Comparison of ENCODE assay signal across 10 mouse cellular contexts in the genomic region with DNA sequence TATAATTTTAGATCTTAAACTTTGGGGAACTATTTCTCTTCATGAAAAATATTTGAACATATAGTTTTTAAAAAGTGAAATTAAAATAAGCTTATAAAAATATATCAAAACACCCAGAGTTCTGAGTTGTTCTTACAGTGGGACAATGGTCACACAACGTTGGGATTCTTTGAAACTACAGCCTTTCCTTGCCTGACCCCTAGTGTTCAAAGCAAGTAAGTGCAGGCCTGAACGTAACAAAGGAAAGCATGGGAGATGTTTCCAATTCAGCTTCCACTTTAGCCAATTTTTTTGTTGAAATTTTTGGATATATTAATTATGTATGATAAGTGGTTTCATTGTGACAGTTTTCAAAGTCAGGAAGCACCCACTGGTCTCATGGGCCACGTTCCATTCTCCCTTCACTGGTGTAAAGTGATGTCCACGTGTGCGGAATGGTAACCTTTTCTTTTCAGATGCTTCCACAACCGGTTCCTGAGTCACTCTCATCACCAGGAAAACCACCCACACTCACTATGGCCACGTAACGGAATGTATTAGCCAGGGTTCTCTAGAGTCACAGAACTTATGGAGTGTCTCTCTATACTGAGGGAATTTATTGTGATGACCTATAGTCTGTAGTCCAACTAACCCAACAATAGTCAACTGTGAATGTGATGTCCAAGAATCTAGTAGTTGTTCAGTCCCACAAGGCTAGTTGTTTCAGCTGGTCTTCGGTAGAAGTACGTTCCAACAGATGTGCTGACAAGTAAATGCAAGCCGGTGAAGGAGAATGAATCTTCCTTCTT.
DNase-seq lines count a peak whose midpoint lies in the region; TF ChIP-seq lines count a peak whose summit lies in the region.
"Had no signal": no experiment of that assay in that cellular context is flagged by ENCODE, and none has a peak within 500 bp of the region (broad histone marks: within the 10 kb centered on the region; RNA-seq: fewer than 3 reads in every experiment).

No protein-coding gene starts in this region.

- peak; percentile 11 for DNase-seq in cerebellum, adult 8-10 months
- no peak for DNase-seq in cerebellum, adult 9-11 months
- peak; percentile 9 for DNase-seq in ovary, postnatal 14 days (ENCODE audit: low spot score)
- no peak for DNase-seq in ovary, postnatal 10 days (ENCODE audit: low spot score)
- peak; percentile 8 for DNase-seq in embryonic facial prominence, embryonic 10.5 days (ENCODE audit: low spot score)
- peak; percentile 3 to 4 for DNase-seq in layer of hippocampus, adult 8-10 months (ENCODE audit: low spot score in 2 of 2)
- DNase-seq in retina, postnatal 1 day = peak; percentile 53
- DNase-seq in thymus, adult 2 months = no peak

- no peaks in the 10 kb centered on the region for H3K36me3 ChIP-seq in embryonic facial prominence, embryonic 10.5 days (replicated peaks)
- H3K36me3 ChIP-seq in thymus, adult 2 months (ENCODE audit: control insufficient read depth, insufficient read depth, low read length) = no peaks in the 10 kb centered on the region
- H3K36me3 ChIP-seq: heart, embryonic 13.5 days; neural tube, embryonic 13.5 days had no signal

- TF ChIP-seq CTCF in thymus, adult 2 months (IDR thresholded peaks at IDR 0.05; ENCODE audit: borderline replicate concordance, control insufficient read depth, extremely low read depth, insufficient read depth, low read length, poor library complexity) = no peak

- WGBS in embryonic facial prominence, embryonic 10.5 days = 67% methylated on average over 11 of the region's 11 CpGs
- 77% methylated on average over 11 of the region's 11 CpGs for WGBS in thymus, adult 2 months

- H3K27me3 ChIP-seq in embryonic facial prominence, embryonic 10.5 days (replicated peaks; ENCODE audit: low read depth, poor library complexity, severe bottlenecking) = no peaks in the 10 kb centered on the region
- H3K27me3 ChIP-seq in thymus, adult 2 months (ENCODE audit: control insufficient read depth, insufficient read depth, low read length) = no peaks in the 10 kb centered on the region
- H3K27me3 ChIP-seq: heart, embryonic 13.5 days; neural tube, embryonic 13.5 days had no signal

- H3K9me3 ChIP-seq in embryonic facial prominence, embryonic 10.5 days = no peaks in the 10 kb centered on the region
- H3K9me3 ChIP-seq: heart, embryonic 13.5 days; neural tube, embryonic 13.5 days had no signal

- H3K4me1 ChIP-seq in embryonic facial prominence, embryonic 10.5 days = no peaks in the 10 kb centered on the region
- no peaks in the 10 kb centered on the region for H3K4me1 ChIP-seq in thymus, adult 2 months (replicated peaks; ENCODE audit: control insufficient read depth, insufficient read depth, low read length)
- H3K4me1 ChIP-seq: heart, embryonic 13.5 days; neural tube, embryonic 13.5 days had no signal

- H3K4me3 ChIP-seq in embryonic facial prominence, embryonic 10.5 days = no peak overlapping the region
- H3K4me3 ChIP-seq in thymus, adult 2 months (ENCODE audit: control insufficient read depth, insufficient read depth, low read length) = no peak overlapping the region
- H3K4me3 ChIP-seq: heart, embryonic 13.5 days; neural tube, embryonic 13.5 days had no signal

- no peak for TF ChIP-seq POLR2A in thymus, adult 2 months (IDR thresholded peaks at IDR 0.05; ENCODE audit: control insufficient read depth, extremely low read depth, insufficient read depth, low read length, poor library complexity)

- no peak overlapping the region for H3K27ac ChIP-seq in embryonic facial prominence, embryonic 10.5 days (replicated peaks)
- H3K27ac ChIP-seq in thymus, adult 2 months (ENCODE audit: control insufficient read depth, insufficient read depth, low read length) = no peak overlapping the region
- H3K27ac ChIP-seq: heart, embryonic 13.5 days; neural tube, embryonic 13.5 days had no signal

Comparison
In these comparisons a context has a peak if more than half of its experiments do, and no peak if none do; other contexts are left out.
1. DNase-seq: peak in cerebellum, adult 8-10 months (single experiment), ovary, postnatal 14 days (single experiment), embryonic facial prominence, embryonic 10.5 days (single experiment), layer of hippocampus, adult 8-10 months (2 of 2) and retina, postnatal 1 day (single experiment); none in cerebellum, adult 9-11 months (single experiment), ovary, postnatal 10 days (single experiment) and thymus, adult 2 months (single experiment).